Mouse (Mus musculus) MEL (cell line): ENCODE results near the gene Tubb2b. TPM values are rescaled to one million over a fixed set of nuclear protein-coding genes. Genes with fewer than 3 reads are reported as not detected.

Source experiments
- DNase-seq: peaks from one replicate; pipeline ENCODE4 v3.0.0; 2011; ENCODE audit warnings: low read depth, low spot score
- H3K27ac ChIP-seq: 2 replicates; pipeline ENCODE4 v1.5.1; 2012; ENCODE audit warnings: low read depth, mild to moderate bottlenecking, control low read depth, low read length, moderate library complexity; ENCODE audit not compliant: control insufficient read depth
- H3K27me3 ChIP-seq, 2 experiments: fragments of 150-350 bp in 1 of 2; sonication (generic) in 1 of 2; 2 replicates each; pipeline ENCODE4 v1.6.1; 2012; ENCODE audit warnings: low read length in 2 of 2, mild to moderate bottlenecking in 2 of 2, improper control_type of control experiment in 1 of 2, moderate library complexity in 1 of 2; ENCODE audit not compliant: insufficient read depth in 2 of 2, control insufficient read depth in 1 of 2
- H3K36me3 ChIP-seq, 2 experiments: 2 replicates each; pipeline ENCODE4 v1.6.1; 2012 to 2014; ENCODE audit warnings: low read length in 2 of 2, improper control_type of control experiment in 1 of 2, inconsistent platforms in 1 of 2, mild to moderate bottlenecking in 1 of 2; ENCODE audit not compliant: insufficient read depth in 2 of 2, control insufficient read depth in 1 of 2
- H3K4me1 ChIP-seq, 2 experiments: fragments of 150-350 bp in 1 of 2; sonication (generic) in 1 of 2; 2 replicates each; pipeline ENCODE4 v1.6.1; 2012; ENCODE audit warnings: low read length in 2 of 2, improper control_type of control experiment in 1 of 2, mild to moderate bottlenecking in 1 of 2; ENCODE audit not compliant: insufficient read depth in 2 of 2, control insufficient read depth in 1 of 2
- H3K4me3 ChIP-seq, 2 experiments: fragments of 150-350 bp in 1 of 2; sonication (generic) in 1 of 2; 2 replicates each; pipeline ENCODE4 v1.5.1; 2012; ENCODE audit warnings: low read depth in 2 of 2, low read length in 2 of 2, mild to moderate bottlenecking in 2 of 2, moderate library complexity in 2 of 2, control low read depth in 1 of 2, improper control_type of control experiment in 1 of 2; ENCODE audit not compliant: control insufficient read depth in 1 of 2, insufficient read depth in 1 of 2
- H3K79me2 ChIP-seq: 2 replicates; pipeline ENCODE4 v1.6.1; 2012; ENCODE audit warnings: mild to moderate bottlenecking, low read length, moderate library complexity; ENCODE audit not compliant: control insufficient read depth, poor library complexity, insufficient read depth
- H3K9ac ChIP-seq: 2 replicates; pipeline ENCODE4 v1.6.1; 2012; ENCODE audit warnings: low read depth, mild to moderate bottlenecking, control low read depth, low read length, moderate library complexity; ENCODE audit not compliant: control insufficient read depth, poor library complexity, severe bottlenecking
- H3K9me3 ChIP-seq: fragments of 150-350 bp; sonication (generic); replicated peaks from 2 replicates; pipeline ENCODE4 v1.6.1; 2012; ENCODE audit warnings: mild to moderate bottlenecking, low read length, improper control_type of control experiment, moderate library complexity; ENCODE audit not compliant: insufficient read depth
- BHLHE40 ChIP-seq: IDR thresholded peaks from 2 replicates; pipeline ENCODE4 v1.6.1; 2012; ENCODE audit warnings: low read depth, mild to moderate bottlenecking, inconsistent platforms, low read length, improper control_type of control experiment, borderline replicate concordance
- CHD2 ChIP-seq: IDR thresholded peaks from 2 replicates; pipeline ENCODE4 v1.6.1; 2011; ENCODE audit warnings: low read length, improper control_type of control experiment
- CTCF ChIP-seq, 3 experiments: IDR thresholded peaks in 2 of 3; conservative IDR thresholded peaks in 1 of 3; 2 replicates each; pipeline ENCODE4 v1.5.1; 2011 to 2012; ENCODE audit warnings: low read length in 3 of 3, low read depth in 2 of 3, mild to moderate bottlenecking in 2 of 3, improper control_type of control experiment in 1 of 3, inconsistent platforms in 1 of 3, mixed read lengths in 1 of 3, moderate library complexity in 1 of 3; ENCODE audit not compliant: control insufficient read depth in 1 of 3, insufficient read depth in 1 of 3, poor library complexity in 1 of 3, severe bottlenecking in 1 of 3
- ELF1 ChIP-seq: IDR thresholded peaks from 2 replicates; pipeline ENCODE4 v1.6.1; 2014; ENCODE audit warnings: low read depth, mild to moderate bottlenecking, inconsistent platforms, low read length, improper control_type of control experiment, moderate library complexity
- ETS1 ChIP-seq: IDR thresholded peaks from 2 replicates; pipeline ENCODE4 v1.6.1; 2012; ENCODE audit warnings: low read depth, mild to moderate bottlenecking, inconsistent platforms, low read length, improper control_type of control experiment, moderate library complexity
- GABPA ChIP-seq: IDR thresholded peaks from 2 replicates; pipeline ENCODE4 v1.6.1; 2012; ENCODE audit warnings: low read depth, mild to moderate bottlenecking, inconsistent platforms, low read length, improper control_type of control experiment, moderate library complexity
- GATA1 ChIP-seq: IDR thresholded peaks from 2 replicates; pipeline ENCODE4 v1.6.1; 2011; ENCODE audit warnings: low read depth, low read length, improper control_type of control experiment
- HCFC1 ChIP-seq: IDR thresholded peaks from 2 replicates; pipeline ENCODE4 v1.6.1; 2012; ENCODE audit warnings: low read depth, mild to moderate bottlenecking, inconsistent platforms, low read length, improper control_type of control experiment, moderate library complexity
- MAFK ChIP-seq: IDR thresholded peaks from 2 replicates; pipeline ENCODE4 v1.6.1; 2011; ENCODE audit warnings: low read depth, mild to moderate bottlenecking, low read length, improper control_type of control experiment, borderline replicate concordance
- MAX ChIP-seq: IDR thresholded peaks from 2 replicates; pipeline ENCODE4 v1.6.1; 2011; ENCODE audit warnings: low read length, improper control_type of control experiment
- MAZ ChIP-seq: IDR thresholded peaks from 2 replicates; pipeline ENCODE4 v1.6.1; 2012; ENCODE audit warnings: low read depth, mild to moderate bottlenecking, inconsistent platforms, low read length, improper control_type of control experiment
- MXI1 ChIP-seq: IDR thresholded peaks from 2 replicates; pipeline ENCODE4 v1.6.1; 2011; ENCODE audit warnings: mild to moderate bottlenecking, low read depth, low read length, improper control_type of control experiment
- NRF1 ChIP-seq: IDR thresholded peaks from 2 replicates; pipeline ENCODE4 v1.6.1; 2014; ENCODE audit warnings: low read depth, mild to moderate bottlenecking, inconsistent platforms, low read length, improper control_type of control experiment, moderate library complexity; ENCODE audit not compliant: poor library complexity, insufficient read depth, severe bottlenecking
- POLR2AphosphoS2 ChIP-seq: IDR thresholded peaks from 2 replicates; pipeline ENCODE4 v1.6.1; 2011; ENCODE audit warnings: low read length, improper control_type of control experiment
- POLR2AphosphoS5 ChIP-seq: IDR thresholded peaks from 2 replicates; pipeline ENCODE4 v1.6.1; 2012; ENCODE audit warnings: low read depth, borderline replicate concordance, mild to moderate bottlenecking, inconsistent platforms, low read length, moderate library complexity, mixed read lengths
- RAD21 ChIP-seq: IDR thresholded peaks from 2 replicates; pipeline ENCODE4 v1.6.1; 2011; ENCODE audit warnings: mild to moderate bottlenecking, low read depth, low read length, improper control_type of control experiment
- RCOR1 ChIP-seq: IDR thresholded peaks from 2 replicates; pipeline ENCODE4 v1.6.1; 2012; ENCODE audit warnings: low read depth, mild to moderate bottlenecking, inconsistent platforms, low read length, improper control_type of control experiment
- SIN3A ChIP-seq: IDR thresholded peaks from 2 replicates; pipeline ENCODE4 v1.6.1; 2012; ENCODE audit warnings: low read length, improper control_type of control experiment, inconsistent platforms
- SMC3 ChIP-seq: IDR thresholded peaks from 2 replicates; pipeline ENCODE4 v1.6.1; 2011; ENCODE audit warnings: low read depth, low read length, improper control_type of control experiment
- TAL1 ChIP-seq: IDR thresholded peaks from 2 replicates; pipeline ENCODE4 v1.6.1; 2012; ENCODE audit warnings: mild to moderate bottlenecking, inconsistent platforms, low read length, moderate library complexity, mixed read lengths
- TBP ChIP-seq: IDR thresholded peaks from 2 replicates; pipeline ENCODE4 v1.8.0; 2011; ENCODE audit warnings: low read depth, low read length, improper control_type of control experiment
- USF1 ChIP-seq: IDR thresholded peaks from 2 replicates; pipeline ENCODE4 v1.6.1; 2014; ENCODE audit warnings: low read depth, mild to moderate bottlenecking, inconsistent platforms, low read length, improper control_type of control experiment, moderate library complexity
- USF2 ChIP-seq, 2 experiments: IDR thresholded peaks; 2 replicates each; pipeline ENCODE4 v1.6.1; 2011 to 2012; ENCODE audit warnings: improper control_type of control experiment in 2 of 2, low read length in 2 of 2, borderline replicate concordance in 1 of 2, inconsistent platforms in 1 of 2, low read depth in 1 of 2, mild to moderate bottlenecking in 1 of 2; ENCODE audit not compliant: insufficient read depth in 1 of 2
- ZKSCAN1 ChIP-seq: IDR thresholded peaks from 2 replicates; pipeline ENCODE4 v1.6.1; 2012; ENCODE audit warnings: low read depth, mild to moderate bottlenecking, inconsistent platforms, low read length, improper control_type of control experiment, moderate library complexity
- ZMIZ1 ChIP-seq: IDR thresholded peaks from 2 replicates; pipeline ENCODE4 v1.6.1; 2012; ENCODE audit warnings: low read depth, mild to moderate bottlenecking, inconsistent platforms, low read length, improper control_type of control experiment, moderate library complexity
- polyA plus RNA-seq, 2 experiments: library from polyadenylated mRNA; stranded (reverse) in 1 of 2; unstranded in 1 of 2; fragments of >175 nt in 1 of 2; fragments of >200 nt in 1 of 2; gene quantifications; 2 replicates each; pipeline versions ENCODE4 v1.2.1 to v1.2.4; 2012; ENCODE audit warnings: low replicate concordance in 2 of 2, low read depth in 1 of 2; ENCODE audit not compliant: insufficient read length in 2 of 2, insufficient read depth in 1 of 2, missing spikeins in 1 of 2
- total RNA-seq: library from RNA; depleted of rRNA; stranded (reverse); fragments of 300-350 nt; gene quantifications from 2 replicates; pipeline ENCODE4 v1.2.3, GENCODE M21; 2012

Gene Tubb2b
- total and polyA plus RNA-seq, 3 experiments = 1.4 to 10.6 TPM; not detected in 1

GRCm38 (mm10) chr13:34087052-34087812 is 43.0 kb downstream of the Tubb2b start:
- H3K27ac ChIP-seq = no peak overlapping the region
- no peaks in the 10 kb centered on the region for H3K27me3 ChIP-seq
- TF ChIP-seq SIN3A (no peak), RAD21 (no peak), TBP (no peak), GABPA (no peak), CHD2 (no peak)
- DNase-seq = no peak
- H3K4me3 ChIP-seq = no peak overlapping the region
- no peaks in the 10 kb centered on the region for H3K79me2 ChIP-seq
- no peaks in the 10 kb centered on the region for H3K9me3 ChIP-seq
- H3K9ac ChIP-seq = no peak overlapping the region
- H3K36me3 ChIP-seq = peaks cover 0 to 7% of the 10 kb centered on the region in 2 experiments; a peak in 2 of 4 replicates
- H3K4me1 ChIP-seq = peaks cover 4 to 17% of the 10 kb centered on the region in 2 experiments

DNA sequence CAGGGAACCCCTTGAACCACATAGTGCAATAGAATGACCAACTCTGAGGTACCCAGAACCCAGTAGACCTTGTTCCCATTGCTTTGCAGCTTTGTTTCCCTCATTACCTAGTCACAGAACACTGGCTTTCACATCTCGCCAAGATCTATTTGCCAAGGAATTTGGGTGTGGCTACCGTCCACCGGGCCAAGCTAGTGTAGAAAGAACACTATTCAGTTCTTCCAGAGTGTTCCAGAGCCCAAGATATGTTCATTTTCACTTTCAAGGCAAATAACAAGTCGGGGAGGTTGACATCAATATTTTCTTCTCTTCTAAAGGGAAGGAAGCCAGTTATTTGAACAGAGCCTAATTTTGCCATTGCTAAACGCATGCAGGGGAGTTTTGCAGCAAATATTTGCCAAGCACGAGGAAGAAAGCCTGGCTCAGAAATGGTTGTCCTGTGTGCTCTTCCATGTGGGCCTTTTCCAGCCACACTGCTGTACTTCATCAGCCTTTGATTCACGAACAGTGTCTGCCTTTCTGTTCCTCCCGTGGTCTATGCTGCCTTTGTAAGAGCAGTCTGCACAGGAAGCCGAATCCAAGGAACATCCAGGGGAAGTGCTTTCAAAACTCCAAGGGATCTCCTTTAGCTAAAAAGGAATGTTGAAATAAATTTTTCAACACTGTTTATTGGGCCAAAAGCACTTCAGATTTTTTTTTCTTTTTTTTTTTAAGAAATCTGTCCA is 46.1 kb downstream of the Tubb2b start:
- no peak overlapping the region for H3K9ac ChIP-seq

DNA sequence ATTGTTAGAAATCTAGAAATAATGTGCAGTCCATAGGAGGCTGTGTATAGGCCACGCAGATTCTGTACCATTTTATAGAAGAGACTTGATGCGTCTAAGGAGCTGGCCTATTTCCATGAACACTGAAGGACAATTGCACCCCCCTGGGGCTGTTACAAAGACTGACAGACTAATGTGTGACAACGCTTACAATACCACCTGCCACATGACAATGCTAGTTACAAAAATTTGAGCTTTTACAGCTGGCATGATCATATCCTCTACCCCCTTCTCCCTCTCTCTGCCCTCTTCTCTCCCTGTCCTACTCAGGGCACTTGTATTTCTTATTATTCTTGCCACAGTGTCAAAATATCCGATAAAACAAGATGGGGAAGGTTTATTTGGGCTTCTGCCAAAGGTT is 48.3 kb downstream of the Tubb2b start:
- Histone ChIP-seq H3K27ac (no peak overlapping the region), H3K36me3 (peaks cover 0 to 3% of the 10 kb centered on the region in 2 experiments; a peak in 2 of 4 replicates), H3K9ac (no peak overlapping the region), H3K9me3 (no peaks in the 10 kb centered on the region), H3K4me1 (peaks cover 2 to 3% of the 10 kb centered on the region in 2 experiments; a peak in 3 of 4 replicates), H3K27me3 (no peaks in the 10 kb centered on the region), H3K4me3 (no peak overlapping the region), H3K79me2 (peaks cover 5% of the 10 kb centered on the region)
- TF ChIP-seq RAD21 (no peak), CTCF (IDR thresholded peaks at IDR 0.05 in 2 of 3, conservative IDR thresholded peaks at IDR 0.05 in 1 of 3; ENCODE audit: control insufficient read depth in 1 of 3, insufficient read depth in 1 of 3, low read depth in 2 of 3, low read length in 3 of 3, poor library complexity in 1 of 3, severe bottlenecking in 1 of 3) (no peak), GATA1 (no peak), BHLHE40 (no peak), ELF1 (no peak), RCOR1 (no peak), MAX (no peak), ZMIZ1 (no peak), MAFK (no peak), TBP (no peak), USF2 (IDR thresholded peaks at IDR 0.05; ENCODE audit: borderline replicate concordance in 1 of 2, insufficient read depth in 1 of 2, low read depth in 1 of 2, low read length in 2 of 2) (no peak), HCFC1 (no peak), MAZ (no peak), TAL1 (no peak), GABPA (no peak), POLR2AphosphoS5 (no peak)
- no peak for DNase-seq

More for the DNA sequence above, 46.1 kb downstream of the Tubb2b start:
- Histone ChIP-seq H3K4me3 (no peak overlapping the region), H3K27ac (no peak overlapping the region), H3K4me1 (peaks cover under 1 to 12% of the 10 kb centered on the region in 2 experiments; a peak in 3 of 4 replicates), H3K79me2 (no peaks in the 10 kb centered on the region), H3K36me3 (no peaks in the 10 kb centered on the region; a peak in 1 of 4 replicates), H3K27me3 (no peaks in the 10 kb centered on the region), H3K9me3 (no peaks in the 10 kb centered on the region)
- no peak for DNase-seq
- TF ChIP-seq MXI1 = no peak
- no peak for TF ChIP-seq MAFK
- TF ChIP-seq NRF1 = no peak
- no peak for TF ChIP-seq RAD21
- no peak for TF ChIP-seq HCFC1
- TF ChIP-seq SMC3 = no peak
- no peak for TF ChIP-seq TAL1
- TF ChIP-seq ETS1 = no peak
- TF ChIP-seq USF1 = no peak
- TF ChIP-seq ZKSCAN1 = no peak
- no peak for TF ChIP-seq MAZ
- TF ChIP-seq POLR2AphosphoS2 = no peak
- no peak for TF ChIP-seq USF2 (IDR thresholded peaks at IDR 0.05; ENCODE audit: borderline replicate concordance in 1 of 2, insufficient read depth in 1 of 2, low read depth in 1 of 2, low read length in 2 of 2)
